Mouse (Mus musculus) limb, embryonic 14.5 days (tissue): ENCODE results near the gene Zfp518b. TPM values are rescaled to one million over a fixed set of nuclear protein-coding genes. Genes with fewer than 3 reads are reported as not detected.

ENCODE experiments used
- ATAC-seq: fragments of 200-750 bp; cut with Nextera tagmentation; 2 replicates; pipeline ENCODE4 v1.8.0; 2017; ENCODE audit warnings: low read depth, moderate number of reproducible peaks, moderate TSS enrichment; ENCODE audit not compliant: low FRiP score
- DNase-seq: peaks from one replicate; pipeline ENCODE4 v3.0.0-alpha.2; 2015; ENCODE audit warnings: low spot score
- H3K27ac ChIP-seq: fragments of 300-500 bp; sonication (generic); replicated peaks from 2 replicates; pipeline ENCODE4 v1.5.1; 2014; ENCODE audit warnings: low read depth, mild to moderate bottlenecking, low read length, moderate library complexity, mixed read lengths
- H3K27me3 ChIP-seq: fragments of 300-500 bp; sonication (generic); 2 replicates; pipeline ENCODE4 v1.6.1; 2014; ENCODE audit warnings: low read length, mixed read lengths; ENCODE audit not compliant: control insufficient read depth, insufficient read depth
- H3K36me3 ChIP-seq: fragments of 300-500 bp; sonication (generic); 2 replicates; pipeline ENCODE4 v1.6.1; 2014; ENCODE audit warnings: mild to moderate bottlenecking, low read length, moderate library complexity, mixed read lengths; ENCODE audit not compliant: control insufficient read depth, insufficient read depth
- H3K4me1 ChIP-seq: fragments of 300-500 bp; sonication (generic); 2 replicates; pipeline ENCODE4 v1.6.1; 2014; ENCODE audit warnings: antibody characterized with exemption, low read length, mixed read lengths; ENCODE audit not compliant: control insufficient read depth, insufficient read depth
- H3K4me2 ChIP-seq: fragments of 300-500 bp; sonication (generic); replicated peaks from 2 replicates; pipeline ENCODE4 v1.6.1; 2014; ENCODE audit warnings: low read depth, mild to moderate bottlenecking, low read length, moderate library complexity; ENCODE audit not compliant: severe bottlenecking
- H3K4me3 ChIP-seq: fragments of 300-500 bp; sonication (generic); replicated peaks from 2 replicates; pipeline ENCODE4 v1.5.1; 2014; ENCODE audit warnings: low read length
- H3K9ac ChIP-seq: fragments of 300-500 bp; sonication (generic); 2 replicates; pipeline ENCODE4 v1.6.1; 2014; ENCODE audit warnings: mild to moderate bottlenecking, low read depth, low read length, moderate library complexity; ENCODE audit not compliant: severe bottlenecking
- H3K9me3 ChIP-seq: fragments of 300-500 bp; sonication (generic); 2 replicates; pipeline ENCODE4 v1.6.1; 2016; ENCODE audit warnings: low read length; ENCODE audit not compliant: control insufficient read depth
- POLR2A ChIP-seq: fragments of 200-500 bp; IDR thresholded peaks from 2 replicates; pipeline ENCODE4 v1.8.0; 2012; ENCODE audit warnings: inconsistent platforms, mild to moderate bottlenecking, moderate library complexity, borderline replicate concordance; ENCODE audit not compliant: insufficient read depth, insufficient read length; ENCODE audit errors: extremely low read depth
- WGBS: fragments of 180-500 bp; shearing (Covaris S2); extraction: QIAGEN DNeasy Blood & Tissue Kit; methylation state at CpG from one replicate; pipeline ENCODE4 v1.1.7; 2014; 5-methylcytosine and 5-hydroxymethylcytosine counted together
- polyA plus RNA-seq, 2 experiments: library from polyadenylated mRNA; depleted of rRNA in 1 of 2; stranded (reverse) in 1 of 2; unstranded in 1 of 2; fragments of >200 nt; fragmentation: Nextera tagmentation in 1 of 2; extraction: Ambion mirVana in 1 of 2; gene quantifications; 2 replicates each; pipeline versions ENCODE4 v1.2.1 to v1.2.3; 2012 to 2014

Gene Zfp518b
- polyA plus RNA-seq, 2 experiments, result 10.7 to 23.2 TPM

DNA sequence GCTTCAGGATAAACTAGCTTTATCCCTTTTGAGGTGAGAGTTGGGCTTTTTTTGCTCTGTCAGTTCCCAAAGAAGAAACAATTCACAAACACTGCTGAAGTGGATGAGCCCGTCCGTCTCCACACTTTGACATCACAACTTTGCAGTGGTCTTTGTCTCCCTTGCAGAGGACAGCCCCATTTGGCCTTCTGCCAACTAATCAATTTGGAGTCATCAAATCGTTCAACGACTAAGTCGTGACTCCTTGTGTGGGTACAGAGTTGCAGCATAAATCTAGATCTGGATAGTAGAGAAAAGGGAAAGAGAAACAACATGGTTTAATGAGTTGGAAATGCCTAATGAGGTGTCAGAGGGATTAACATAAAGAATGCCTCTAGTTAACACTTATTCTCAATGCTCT is 33.2 kb downstream of the Zfp518b start:
- no peaks in the 10 kb centered on the region for H3K4me1 ChIP-seq
- H3K27ac ChIP-seq, result no peak overlapping the region
- H3K36me3 ChIP-seq, result no peaks in the 10 kb centered on the region
- no peak overlapping the region for H3K4me2 ChIP-seq
- ATAC-seq, result no peak
- TF ChIP-seq POLR2A, result no peak
- WGBS, result 57% methylated on average over 5 of the region's 5 CpGs
- DNase-seq, result no peak
- H3K27me3 ChIP-seq, result no peaks in the 10 kb centered on the region
- peaks cover 9% of the 10 kb centered on the region; the same call in 1 of the 2 replicates for H3K9me3 ChIP-seq
- no peak overlapping the region for H3K9ac ChIP-seq
- H3K4me3 ChIP-seq, result no peak overlapping the region

DNA sequence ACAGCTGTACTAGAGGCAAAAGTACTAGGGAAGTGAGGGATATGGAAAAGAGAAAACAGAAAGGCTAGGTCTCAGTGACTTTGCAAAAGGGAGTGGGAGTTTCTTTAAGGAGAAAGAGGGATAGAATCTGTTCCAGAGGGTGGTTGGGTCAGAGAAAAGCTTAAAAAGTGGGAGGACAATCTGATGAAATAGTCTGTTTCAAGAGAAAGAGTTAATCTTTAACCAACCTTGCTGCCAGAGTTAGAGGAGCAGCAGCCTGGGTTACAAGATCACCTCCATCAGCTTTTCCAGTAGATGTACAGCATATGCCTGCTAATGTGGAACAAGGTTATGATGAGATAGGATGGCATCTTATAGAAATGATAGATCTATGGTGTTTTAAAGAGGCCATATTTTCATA is 43.1 kb downstream of the Zfp518b start:
- Histone ChIP-seq H3K4me1 (no peaks in the 10 kb centered on the region), H3K27me3 (no peaks in the 10 kb centered on the region), H3K36me3 (no peaks in the 10 kb centered on the region), H3K9ac (no peak overlapping the region), H3K4me3 (no peak overlapping the region), H3K27ac (no peak overlapping the region), H3K9me3 (peaks cover 4% of the 10 kb centered on the region; the same call in 1 of the 2 replicates), H3K4me2 (no peak overlapping the region)
- no peak for TF ChIP-seq POLR2A
- DNase-seq (no peak), ATAC-seq (no peak)

DNA sequence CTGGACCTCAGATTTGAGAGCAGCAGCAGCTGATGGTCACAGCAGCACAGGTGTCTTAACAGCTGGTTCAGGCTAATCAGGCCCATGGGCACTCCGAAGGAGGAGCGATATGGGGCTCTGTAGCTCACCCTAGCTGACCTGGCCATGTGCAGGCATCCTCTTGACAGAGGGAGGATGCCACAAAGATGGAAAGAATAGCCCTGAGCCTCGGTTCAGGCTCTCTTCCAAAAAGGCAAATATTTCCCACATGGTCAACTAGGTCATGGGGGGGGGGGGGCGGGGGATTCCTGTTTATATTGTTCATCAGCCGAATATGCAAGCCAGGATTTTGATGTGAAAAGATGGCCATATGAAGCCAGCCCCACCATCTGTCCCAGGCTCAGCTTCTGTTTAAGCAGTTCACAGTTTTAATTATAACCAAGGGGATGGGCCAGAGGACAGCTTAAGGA is 48.3 kb downstream of the Zfp518b start:
- Histone ChIP-seq H3K9ac (no peak overlapping the region), H3K4me1 (peaks cover 24% of the 10 kb centered on the region), H3K27ac (no peak overlapping the region), H3K36me3 (no peaks in the 10 kb centered on the region), H3K4me3 (no peak overlapping the region), H3K27me3 (no peaks in the 10 kb centered on the region), H3K4me2 (no peak overlapping the region), H3K9me3 (no peaks in the 10 kb centered on the region)
- ATAC-seq, result no peak
- 80% methylated on average over 5 of the region's 5 CpGs for WGBS
- TF ChIP-seq POLR2A, result no peak
- DNase-seq, result no peak

DNA sequence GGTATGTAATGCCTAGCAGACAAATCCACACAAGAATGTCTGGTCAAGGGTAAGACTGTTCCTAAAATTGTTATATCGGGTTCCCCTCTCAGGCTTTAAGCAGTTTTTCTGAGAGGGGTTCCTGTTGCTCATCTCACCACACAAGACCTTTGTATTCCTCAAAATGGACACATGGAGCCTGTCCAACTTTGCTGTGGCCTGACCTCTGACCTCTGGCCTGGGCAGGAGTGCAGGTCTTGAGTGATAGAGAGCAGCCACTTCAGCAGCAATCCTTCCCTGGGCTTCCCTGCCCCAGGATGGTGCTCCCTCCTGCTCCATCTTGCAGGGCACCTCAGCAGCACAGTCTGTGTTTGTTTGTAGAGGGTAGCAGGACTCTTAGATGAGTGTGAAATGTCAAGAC is 48.9 kb downstream of the Zfp518b start:
- H3K9ac ChIP-seq, result no peak overlapping the region
- no peak overlapping the region for H3K27ac ChIP-seq
- DNase-seq (no peak), ATAC-seq (no peak)
- peaks cover 24% of the 10 kb centered on the region for H3K4me1 ChIP-seq
- TF ChIP-seq POLR2A, result no peak
- no peak overlapping the region for H3K4me2 ChIP-seq
- no peaks in the 10 kb centered on the region for H3K9me3 ChIP-seq
- H3K36me3 ChIP-seq, result no peaks in the 10 kb centered on the region
- no peak overlapping the region for H3K4me3 ChIP-seq
- whole genome bisulfite sequencing, result 87% methylated on average over 1 of the region's 1 CpGs
- no peaks in the 10 kb centered on the region for H3K27me3 ChIP-seq

DNA sequence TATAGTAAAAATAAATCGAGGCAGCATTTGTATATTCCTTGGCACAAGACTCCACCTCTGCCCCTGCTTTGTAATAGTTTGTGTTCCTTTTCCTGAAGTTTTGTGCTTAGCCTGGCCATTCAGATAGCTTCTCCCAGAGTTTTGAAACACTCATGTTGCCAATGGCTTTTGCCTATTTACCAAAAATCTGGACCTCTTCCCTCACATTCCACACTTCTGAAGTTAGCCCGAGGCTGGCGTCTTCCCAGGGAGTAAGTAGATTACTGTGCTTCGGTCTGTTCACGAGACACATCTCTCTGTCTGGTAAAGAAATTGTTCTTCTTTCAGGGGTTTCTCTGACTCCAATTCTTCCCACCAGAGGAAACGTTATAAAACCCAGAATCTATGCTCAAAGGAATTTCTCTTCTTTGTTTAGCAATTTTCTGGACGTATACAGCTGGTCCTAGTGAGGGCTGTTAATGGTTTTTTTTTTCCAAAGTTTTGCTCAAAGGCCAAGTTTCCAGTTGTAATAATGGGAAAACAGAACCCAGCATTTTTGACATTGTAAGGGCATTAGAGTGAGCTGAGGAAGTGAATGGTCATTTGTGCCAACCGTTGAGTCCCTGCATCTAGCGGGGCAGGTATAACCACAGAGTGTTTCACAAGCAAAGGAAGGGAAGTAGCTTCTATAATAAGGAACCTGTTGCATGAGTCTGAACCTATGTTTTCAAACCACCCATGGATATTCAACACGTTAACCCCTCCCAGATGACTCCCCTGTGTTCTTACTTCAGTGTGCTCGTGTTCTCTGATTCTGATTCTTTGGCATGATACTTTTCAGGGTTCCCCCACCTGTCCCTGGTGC is 50.1 kb downstream of the Zfp518b start:
- Histone ChIP-seq H3K36me3 (no peaks in the 10 kb centered on the region), H3K27me3 (no peaks in the 10 kb centered on the region), H3K9me3 (no peaks in the 10 kb centered on the region), H3K9ac (no peak overlapping the region), H3K4me2 (no peak overlapping the region), H3K4me3 (no peak overlapping the region), H3K27ac (peak overlapping the region; percentile 76), H3K4me1 (peaks cover 24% of the 10 kb centered on the region)
- TF ChIP-seq POLR2A, result no peak
- 24% methylated on average over 11 of the region's 11 CpGs for WGBS
- ATAC-seq (peak; percentile 42; the same call in 1 of the 2 replicates), DNase-seq (peak; percentile 52)
